Mouse (Mus musculus) heart, postnatal 0 days (tissue): ENCODE results near the gene Wdr61. TPM values are rescaled to one million over a fixed set of nuclear protein-coding genes. Genes with fewer than 3 reads are reported as not detected.

Experiments
- ATAC-seq: fragments of 200-750 bp; cut with Nextera tagmentation; 2 replicates; pipeline ENCODE4 v1.8.0; 2017; ENCODE audit warnings: low read depth, moderate number of reproducible peaks, moderate library complexity; ENCODE audit not compliant: insufficient read depth
- DNase-seq: peaks from one replicate; pipeline ENCODE4 v3.0.0-alpha.2; 2016; ENCODE audit warnings: low spot score
- H3K27ac ChIP-seq: fragments of 300-500 bp; sonication (generic); 2 replicates; pipeline ENCODE4 v1.5.1; 2014; ENCODE audit warnings: low read depth, mild to moderate bottlenecking
- H3K27me3 ChIP-seq: fragments of 300-500 bp; sonication (generic); 2 replicates; pipeline ENCODE4 v1.6.1; 2014; ENCODE audit warnings: low read length, mixed read lengths; ENCODE audit not compliant: control insufficient read depth, insufficient read depth
- H3K36me3 ChIP-seq: fragments of 300-500 bp; sonication (generic); replicated peaks from 2 replicates; pipeline ENCODE4 v1.6.1; 2014; ENCODE audit warnings: low read length, mixed read lengths; ENCODE audit not compliant: control insufficient read depth, insufficient read depth
- H3K4me1 ChIP-seq: fragments of 300-500 bp; sonication (generic); 2 replicates; pipeline ENCODE4 v1.6.1; 2014; ENCODE audit warnings: antibody characterized with exemption; ENCODE audit not compliant: control insufficient read depth, insufficient read depth
- H3K4me2 ChIP-seq: fragments of 300-500 bp; sonication (generic); 2 replicates; pipeline ENCODE4 v1.6.1; 2014; ENCODE audit warnings: low read depth, mild to moderate bottlenecking, low read length, moderate library complexity
- H3K4me3 ChIP-seq: fragments of 300-500 bp; sonication (generic); 2 replicates; pipeline ENCODE4 v1.5.1; 2014; ENCODE audit warnings: low read depth, low read length
- H3K9ac ChIP-seq: fragments of 300-500 bp; sonication (generic); replicated peaks from 2 replicates; pipeline ENCODE4 v1.6.1; 2014; ENCODE audit warnings: low read depth, low read length, mixed read lengths
- H3K9me3 ChIP-seq: fragments of 300-500 bp; sonication (generic); replicated peaks from 2 replicates; pipeline ENCODE4 v1.6.1; 2016; ENCODE audit warnings: low read length; ENCODE audit not compliant: control insufficient read depth
- CTCF ChIP-seq: IDR thresholded peaks from 2 replicates; pipeline ENCODE4 v1.5.1; 2016; ENCODE audit warnings: antibody characterized with exemption, control low read depth, low read depth
- EP300 ChIP-seq: IDR thresholded peaks from 2 replicates; pipeline ENCODE4 v1.6.1; 2016; ENCODE audit warnings: antibody characterized with exemption, low read depth
- WGBS: fragments of 180-500 bp; shearing (Covaris S2); extraction: QIAGEN DNeasy Blood & Tissue Kit; methylation state at CpG from one replicate; pipeline ENCODE4 v1.1.7; 2014; 5-methylcytosine and 5-hydroxymethylcytosine counted together
- polyA plus RNA-seq: library from polyadenylated mRNA; unstranded; fragments of >200 nt; fragmentation: Nextera tagmentation; extraction: Ambion mirVana; gene quantifications from 2 replicates; pipeline ENCODE4 v1.2.1, GENCODE M21; 2015
- total RNA-seq: library from RNA; depleted of rRNA; stranded (reverse); fragments of >200 nt; gene quantifications from 2 replicates; pipeline ENCODE4 v1.2.3, GENCODE M21; 2014; ENCODE audit warnings: low replicate concordance

The Wdr61 gene
- total and polyA plus RNA-seq, 2 experiments from 2014 or later = 65.5 to 92.2 TPM

DNA sequence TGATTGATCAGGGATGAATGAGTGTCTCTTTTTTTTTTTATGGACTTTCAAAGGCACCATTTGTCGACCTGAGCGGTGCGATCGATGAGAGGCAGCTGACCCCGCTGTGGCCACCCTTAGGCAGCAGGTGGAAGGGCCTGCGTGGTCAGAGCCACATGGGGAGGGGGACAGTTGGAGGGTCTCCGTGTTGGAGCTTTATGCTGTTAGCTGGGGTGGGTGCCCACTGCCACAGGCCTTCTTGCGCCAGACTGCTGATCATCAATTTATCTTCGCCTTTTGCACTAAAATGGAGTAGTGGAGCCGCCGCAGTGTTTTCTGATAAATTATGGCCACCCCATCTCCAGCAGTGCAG lies 18.6 kb upstream of the Wdr61 start:
- Histone ChIP-seq H3K4me1 (no peaks in the 10 kb centered on the region), H3K4me3 (no peak overlapping the region), H3K27me3 (peaks cover 6% of the 10 kb centered on the region; the same call in 1 of the 2 replicates), H3K9ac (no peak overlapping the region), H3K4me2 (no peak overlapping the region), H3K9me3 (no peaks in the 10 kb centered on the region), H3K36me3 (no peaks in the 10 kb centered on the region), H3K27ac (no peak overlapping the region)
- TF ChIP-seq CTCF (no peak), EP300 (no peak)
- WGBS = 73% methylated on average over 11 of the region's 11 CpGs
- ATAC-seq (no peak), DNase-seq (no peak)

GRCm38 (mm10) chr9:54752201-54752943 lies 18.1 kb upstream of the Wdr61 start:
- peaks cover 6% of the 10 kb centered on the region; the same call in 1 of the 2 replicates for H3K27me3 ChIP-seq
- H3K4me3 ChIP-seq = no peak overlapping the region
- 52% methylated on average over 21 of the region's 21 CpGs for WGBS
- H3K4me1 ChIP-seq = no peaks in the 10 kb centered on the region
- no peak overlapping the region for H3K27ac ChIP-seq
- DNase-seq (no peak), ATAC-seq (no peak)
- H3K9ac ChIP-seq = no peak overlapping the region
- no peaks in the 10 kb centered on the region for H3K36me3 ChIP-seq
- H3K9me3 ChIP-seq = no peaks in the 10 kb centered on the region
- TF ChIP-seq CTCF = no peak
- TF ChIP-seq EP300 = no peak
- H3K4me2 ChIP-seq = no peak overlapping the region

GRCm38 (mm10) chr9:54751684-54752083 lies 17.4 kb upstream of the Wdr61 start:
- ATAC-seq (no peak), DNase-seq (no peak)
- Histone ChIP-seq H3K4me3 (no peak overlapping the region), H3K9me3 (no peaks in the 10 kb centered on the region), H3K4me1 (no peaks in the 10 kb centered on the region), H3K36me3 (no peaks in the 10 kb centered on the region), H3K27me3 (peaks cover 6% of the 10 kb centered on the region; the same call in 1 of the 2 replicates), H3K9ac (no peak overlapping the region), H3K4me2 (no peak overlapping the region), H3K27ac (no peak overlapping the region)
- no peak for TF ChIP-seq EP300
- no peak for TF ChIP-seq CTCF
- WGBS = 87% methylated on average over 2 of the region's 2 CpGs

- TF ChIP-seq EP300 = no peak
- no peaks in the 10 kb centered on the region for H3K4me1 ChIP-seq
- WGBS = 79% methylated on average over 7 of the region's 7 CpGs
- ATAC-seq = no peak
- no peak overlapping the region for H3K4me2 ChIP-seq
- H3K9me3 ChIP-seq = no peaks in the 10 kb centered on the region
- H3K4me3 ChIP-seq = no peak overlapping the region
- no peak for DNase-seq
- H3K27ac ChIP-seq = no peak overlapping the region
- no peaks in the 10 kb centered on the region for H3K36me3 ChIP-seq
- H3K9ac ChIP-seq = no peak overlapping the region
- peaks cover 6% of the 10 kb centered on the region; the same call in 1 of the 2 replicates for H3K27me3 ChIP-seq
These were observed 16.1 kb upstream of the Wdr61 start for GRCm38 (mm10) chr9:54750215-54750981.

DNA sequence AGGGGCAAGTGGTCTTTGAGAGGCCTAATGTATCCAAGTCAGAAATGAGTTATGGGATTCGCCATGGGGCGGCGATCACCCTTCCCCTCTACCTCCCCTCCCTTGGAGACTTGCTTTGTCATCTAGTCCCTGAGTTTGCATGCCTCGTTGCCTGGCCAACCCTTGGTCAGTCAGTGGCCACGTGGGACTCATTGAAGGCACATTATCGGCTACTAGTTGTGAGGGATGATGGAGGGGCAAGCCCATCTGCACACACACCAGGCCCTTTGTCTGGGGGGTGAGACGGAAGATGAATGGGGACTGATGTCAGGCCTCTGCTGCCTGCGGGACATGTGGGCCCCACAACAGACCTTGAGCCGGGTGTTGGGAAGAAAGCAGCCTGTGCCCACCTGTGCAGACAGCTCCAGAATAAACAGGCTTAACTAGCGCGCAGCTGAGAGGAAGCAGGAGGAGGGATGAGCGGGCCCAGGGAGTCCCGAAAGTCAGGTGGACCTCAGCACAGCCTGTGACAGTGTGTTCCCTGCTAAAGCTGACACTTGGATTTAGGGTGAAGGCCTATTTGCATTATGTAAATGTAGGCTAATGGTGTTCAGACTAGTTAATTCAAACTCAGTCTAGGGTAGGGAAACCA lies 11.5 kb upstream of the Wdr61 start:
- Histone ChIP-seq H3K36me3 (no peaks in the 10 kb centered on the region), H3K9me3 (no peaks in the 10 kb centered on the region), H3K27me3 (no peaks in the 10 kb centered on the region), H3K4me1 (no peaks in the 10 kb centered on the region), H3K9ac (no peak overlapping the region), H3K27ac (no peak overlapping the region), H3K4me3 (no peak overlapping the region), H3K4me2 (no peak overlapping the region)
- no peak for DNase-seq
- WGBS = 80% methylated on average over 13 of the region's 13 CpGs
- TF ChIP-seq CTCF = no peak
- no peak for TF ChIP-seq EP300
- ATAC-seq = no peak
